Mouse (Mus musculus): ENCODE measurements around the gene Tomm70a.

GRCm38 (mm10) chr16:57189493-57189892 is 68.0 kb downstream of the Tomm70a start:
- TF ChIP-seq CTCF (IDR thresholded peaks at IDR 0.05; ENCODE audit: low read depth): no peak
- no peak for TF ChIP-seq EP300 (IDR thresholded peaks at IDR 0.05; ENCODE audit: low read depth)
